Mouse (Mus musculus): ENCODE measurements around the gene Gm3183. TPM values are rescaled to one million over a fixed set of nuclear protein-coding genes. Genes with fewer than 3 reads are reported as not detected.

The Gm3183 gene
- not detected for polyA plus RNA-seq (2014; fragmentation: Illumina TruSeq; extraction: RNeasy Lipid Tissue Mini Kit (QIAGEN cat#74804); ENCODE audit: low read depth, low replicate concordance)

DNA sequence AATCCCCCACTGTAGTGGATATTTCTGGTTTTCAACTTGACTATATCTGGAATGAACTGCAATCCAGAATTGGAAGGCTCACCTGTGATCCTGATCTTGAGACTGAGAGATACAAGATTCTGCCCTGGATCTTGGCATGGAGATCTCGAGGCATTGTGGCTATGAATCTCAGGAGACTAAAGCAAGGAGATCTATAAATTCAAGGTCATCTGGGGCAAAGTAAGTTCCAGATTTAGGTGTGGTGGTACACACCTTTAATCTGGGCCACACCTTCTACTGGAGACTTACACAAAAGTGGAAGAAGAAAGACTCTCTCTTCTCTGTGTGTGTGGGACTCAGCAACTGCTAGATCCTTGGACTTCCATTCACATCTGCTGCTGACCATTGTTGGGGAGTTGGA lies at the start of gene Gm3183:
TSS of gene Gm3183 (plus strand) at position 301 of the 400 bp plus-strand sequence.

Other genes starting within 250 kb of the Gm3183 start
- not detected for gene Gm3147, start 249.1 kb upstream of the Gm3183 start, polyA plus RNA-seq (2014; fragmentation: Illumina TruSeq; extraction: RNeasy Lipid Tissue Mini Kit (QIAGEN cat#74804); ENCODE audit: low read depth, low replicate concordance)
- not detected for gene Gm6509, start 241.5 kb upstream of the Gm3183 start, polyA plus RNA-seq (2014; fragmentation: Illumina TruSeq; extraction: RNeasy Lipid Tissue Mini Kit (QIAGEN cat#74804); ENCODE audit: low read depth, low replicate concordance)
- not detected for gene Gm6205, start 217.1 kb upstream of the Gm3183 start, polyA plus RNA-seq (2014; fragmentation: Illumina TruSeq; extraction: RNeasy Lipid Tissue Mini Kit (QIAGEN cat#74804); ENCODE audit: low read depth, low replicate concordance)
- gene Gm6367, start 123.2 kb downstream of the Gm3183 start, polyA plus RNA-seq (2014; fragmentation: Illumina TruSeq; extraction: RNeasy Lipid Tissue Mini Kit (QIAGEN cat#74804); ENCODE audit: low read depth, low replicate concordance), result not detected
- gene Gm7942, start 241.5 kb downstream of the Gm3183 start, polyA plus RNA-seq (2014; fragmentation: Illumina TruSeq; extraction: RNeasy Lipid Tissue Mini Kit (QIAGEN cat#74804); ENCODE audit: low read depth, low replicate concordance), result not detected